Mouse (Mus musculus) adrenal gland, adult 18-20 months (tissue): Measurements from ENCODE around the gene Adnp. TPM values are rescaled to one million over a fixed set of nuclear protein-coding genes. Genes with fewer than 3 reads are reported as not detected.
"Not testable (repeated sequence)": the region's sequence is repeated elsewhere in the genome, so short reads cannot be mapped to it uniquely, and the experiment has no call there.

ENCODE experiments used
- DNase-seq, 2 experiments: peaks; one replicate each; pipeline ENCODE4 v3.0.0; 2021 to 2022; ENCODE audit warnings: low spot score in 2 of 2
- microRNA-seq, 2 experiments: library from miRNA; unstranded; fragments of <30 nt; microRNA quantifications; one replicate each; pipeline ENCODE4 v1.2.0; 2021; ENCODE audit warnings: borderline number of aligned reads in 2 of 2
- total RNA-seq, 2 experiments: library from RNA; stranded (reverse); gene quantifications; 1 replicate in 1 of 2; 2 replicates in 1 of 2; pipeline ENCODE4 v1.2.3; 2021

Gene Adnp
- total RNA-seq, 2 experiments from 2014 or later, result 40.2 to 47.3 TPM

DNA sequence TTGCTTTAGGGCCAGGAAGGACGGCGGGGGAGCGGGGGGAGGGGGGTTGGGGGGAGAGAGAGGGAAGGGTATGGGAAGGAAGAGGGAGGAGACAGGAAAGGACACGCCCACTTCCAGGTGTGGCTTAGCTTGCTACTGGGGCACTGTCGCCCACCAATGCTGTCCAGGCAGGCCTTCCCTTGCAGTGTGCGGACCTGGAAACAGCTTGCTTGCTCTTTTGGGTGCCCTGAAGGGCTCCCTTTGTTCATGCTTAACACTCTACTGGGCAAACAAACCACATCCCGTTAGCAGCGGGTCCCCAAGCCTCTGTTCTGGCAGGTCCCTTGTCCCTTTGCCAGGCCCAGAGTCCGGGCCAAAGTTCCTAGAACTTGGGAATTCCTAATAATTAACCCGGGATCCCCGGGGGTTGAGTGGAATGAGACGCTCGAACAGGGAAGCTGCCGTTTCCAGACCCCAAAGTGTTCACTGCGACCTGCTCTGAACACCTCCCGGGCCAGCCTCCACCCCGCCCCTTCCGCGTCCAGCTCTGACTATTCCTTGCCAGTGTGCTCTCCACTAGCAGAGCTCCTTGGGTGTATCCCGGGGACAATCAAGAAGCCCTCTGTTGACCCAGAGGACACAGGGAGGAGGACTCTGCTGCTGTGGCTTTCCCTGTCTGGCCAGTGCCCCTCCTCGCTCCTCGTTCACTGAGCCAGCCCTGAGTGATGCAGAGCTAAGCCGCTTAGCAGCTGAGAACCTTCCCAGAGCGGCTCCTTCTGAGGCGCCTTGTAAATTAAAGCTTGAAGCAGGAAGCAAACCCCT is 47.8 kb downstream of the Adnp start:
- DNase-seq, result no peak

GRCm38 (mm10) chr2:168157974-168158373 is 48.9 kb downstream of the Adnp start:
- DNase-seq, result not testable (repeated sequence)

GRCm38 (mm10) chr2:168156361-168156760 is 50.6 kb downstream of the Adnp start:
- no peak for DNase-seq

DNA sequence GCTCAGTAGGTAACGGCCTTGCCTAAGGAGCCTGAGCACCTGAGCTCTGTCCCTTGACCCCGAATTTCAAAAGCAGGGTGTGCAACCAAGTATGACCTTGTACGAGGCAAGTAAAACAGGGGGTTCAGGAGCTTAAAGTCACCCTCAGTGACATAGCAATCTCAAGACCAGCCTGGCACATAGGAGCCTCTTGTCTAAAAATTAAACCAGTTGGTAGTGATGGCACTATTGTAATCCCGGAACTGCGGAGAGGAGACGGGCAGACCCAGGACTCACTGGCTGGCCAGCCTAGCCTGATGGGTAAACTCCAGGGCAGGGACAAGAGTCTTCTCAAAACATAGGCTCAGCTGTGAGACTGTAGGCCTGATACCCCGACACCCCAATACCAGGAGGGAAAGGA is 51.2 kb downstream of the Adnp start:
- no peak for DNase-seq

- peak; percentile 51 to 58 for DNase-seq
Measured at GRCm38 (mm10) chr2:168154090-168154881, 52.6 kb downstream of the Adnp start.

DNA sequence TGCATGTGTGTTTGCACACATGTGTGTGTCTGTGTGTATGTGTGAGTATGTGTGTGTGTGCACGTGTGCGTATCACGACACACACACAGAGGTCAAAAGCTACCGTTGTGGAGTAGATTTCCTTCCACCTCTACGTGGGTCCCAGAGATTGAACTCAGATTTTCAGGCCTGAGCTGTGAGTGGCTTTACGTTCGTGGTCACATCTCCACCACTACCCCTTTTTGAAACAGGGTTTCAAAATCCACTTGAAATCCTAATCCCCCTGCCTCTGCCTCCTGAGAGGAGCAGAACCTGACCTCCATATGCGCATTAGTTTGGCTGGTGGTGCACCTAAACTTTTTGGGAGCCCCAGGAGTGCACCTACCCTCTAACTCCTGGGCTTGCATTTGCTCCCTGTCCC is 57.7 kb downstream of the Adnp start:
- DNase-seq, result no peak

- no peak for DNase-seq
Measured at GRCm38 (mm10) chr2:168147722-168148432, 59.0 kb downstream of the Adnp start.

DNA sequence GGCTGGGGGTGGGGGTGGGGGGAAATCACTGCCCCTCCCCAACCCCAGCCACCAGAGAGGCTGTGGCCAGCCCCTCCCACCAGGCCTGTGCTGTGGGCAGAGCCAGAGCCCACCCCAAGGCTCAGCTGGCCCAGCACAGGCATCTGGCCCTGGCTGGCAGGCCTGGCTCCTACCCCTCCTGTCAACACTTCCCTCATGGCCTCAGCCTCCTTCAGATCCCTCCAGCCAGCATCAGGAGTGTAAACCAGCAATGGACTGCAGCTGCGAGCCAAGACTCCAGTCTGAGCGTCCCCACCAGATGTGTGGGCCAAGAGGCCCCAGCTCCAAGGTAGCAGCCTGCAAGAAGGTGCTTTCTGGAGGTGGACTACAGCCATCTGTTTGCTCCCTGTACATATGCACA is 61.5 kb downstream of the Adnp start:
- DNase-seq, result no peak

DNA sequence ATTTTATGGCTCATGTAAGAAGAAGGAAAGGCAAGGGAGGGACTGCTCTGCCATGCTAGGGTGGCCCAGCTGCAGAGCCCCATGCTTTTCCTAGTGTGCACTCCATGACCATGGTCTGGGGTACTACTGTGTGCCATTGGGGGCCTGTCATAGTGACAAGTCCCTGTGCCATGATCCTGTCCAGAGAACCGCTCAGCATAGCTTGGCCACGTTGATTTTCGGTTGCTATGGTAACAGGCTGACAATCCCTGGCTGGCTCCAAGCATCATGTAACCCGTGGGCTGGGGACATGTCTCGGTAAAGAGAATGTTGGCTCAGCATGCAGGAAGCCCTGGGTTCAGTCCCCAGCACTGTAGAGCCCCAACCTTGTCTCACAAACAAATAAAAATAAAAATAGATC is 63.1 kb downstream of the Adnp start:
- DNase-seq, result no peak

GRCm38 (mm10) chr2:168137161-168137560 is 69.8 kb downstream of the Adnp start:
- no peak for DNase-seq

Small RNA genes lying within 50 kb of the gene (microRNA-seq; reads per million reads assigned to microRNA genes)
- gene Gm24561, result 0 reads per million in 2 experiments

Other genes with a start within 250 kb of the Adnp start
- gene Ripor3, start 196.5 kb downstream of the Adnp start, total RNA-seq, result 1 to 10 TPM; 1.8 TPM
- 1 to 10 TPM; 1.2 to 1.6 TPM for gene Pard6b, start 126.1 kb downstream of the Adnp start, total RNA-seq
- 10 to 100 TPM; 20.8 to 24.6 TPM for gene Gm20716, start 23.3 kb upstream of the Adnp start, total RNA-seq
- gene Dpm1, start 23.5 kb upstream of the Adnp start, total RNA-seq, result 100 to 1,000 TPM; 122 to 134 TPM
- 10 to 100 TPM; 15.4 to 16.9 TPM for gene Mocs3, start 23.5 kb upstream of the Adnp start, total RNA-seq
- not detected for gene Kcng1, start 74.6 kb upstream of the Adnp start, total RNA-seq